Mouse (Mus musculus) forelimb bud, embryonic 11.5 days (tissue): Measurements from ENCODE around the gene Selenof.

ENCODE experiments used
- DNase-seq: peaks from one replicate; pipeline ENCODE4 v3.0.0-alpha.2; 2012; ENCODE audit warnings: low read depth, low spot score

Gene Selenof

DNA sequence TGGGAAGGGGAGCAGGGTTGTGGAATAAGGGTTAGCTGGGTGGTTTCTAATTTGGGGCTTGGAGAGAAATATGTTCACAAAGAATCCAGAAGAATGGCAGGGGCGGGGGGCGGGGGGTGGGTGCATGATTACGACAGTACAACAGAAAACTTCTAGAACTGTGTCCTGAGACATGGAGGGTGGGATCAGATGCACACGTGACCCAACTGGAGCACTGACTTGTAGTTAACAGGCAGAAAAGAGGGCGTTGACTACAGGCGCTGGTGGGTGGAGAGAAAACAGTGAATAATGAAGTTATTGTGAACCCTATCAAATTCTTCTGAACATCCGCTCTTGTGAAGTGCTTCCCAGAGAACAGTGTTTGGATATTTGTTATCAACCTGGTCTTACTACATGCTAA, 6.2 kb upstream of the Selenof start:
- no peak for DNase-seq

DNA sequence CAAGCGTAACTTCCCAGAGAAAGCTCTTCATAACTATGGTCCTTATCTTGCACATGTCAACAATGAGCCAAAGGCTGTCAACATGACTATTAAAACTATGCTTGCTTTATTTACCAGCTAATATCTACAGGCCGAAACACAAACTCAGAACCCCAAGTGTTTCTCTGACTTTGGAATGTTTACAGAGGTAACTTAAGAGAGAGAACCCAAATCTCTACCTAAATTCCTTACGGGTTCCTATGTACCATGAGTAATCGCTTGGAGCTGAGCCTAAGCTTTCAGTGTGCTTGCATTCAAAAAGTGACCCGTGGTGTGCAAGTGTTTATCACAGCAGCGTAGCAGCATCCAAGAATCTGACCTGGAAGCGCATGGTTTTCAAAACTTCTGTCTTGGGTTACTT, 4.9 kb upstream of the Selenof start:
- DNase-seq = no peak

DNA sequence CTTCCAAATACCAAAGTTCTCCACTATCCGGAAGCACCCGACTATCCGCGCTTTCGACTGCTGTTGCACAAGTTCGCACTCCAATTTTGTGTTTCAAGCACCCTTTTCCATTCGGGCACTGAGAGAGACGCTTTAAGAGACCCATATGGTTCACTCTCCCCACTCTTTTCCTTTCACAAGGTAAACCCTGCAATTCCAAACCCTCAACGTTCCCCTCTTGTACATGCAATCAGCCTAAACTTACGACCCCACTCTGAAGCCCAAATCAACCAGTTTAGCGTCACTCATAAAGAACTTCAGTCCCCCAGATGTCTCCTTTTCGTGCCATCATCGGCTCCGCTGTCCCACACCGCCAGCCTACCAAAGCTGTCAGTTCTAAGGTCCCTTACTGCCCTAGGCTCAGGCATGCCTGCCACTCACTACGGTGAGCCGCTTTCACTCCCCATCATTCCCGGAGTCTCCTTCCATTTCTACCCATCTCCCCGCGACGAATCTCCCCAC, 1.2 kb upstream of the Selenof start:
- DNase-seq = peak; percentile 10

DNA sequence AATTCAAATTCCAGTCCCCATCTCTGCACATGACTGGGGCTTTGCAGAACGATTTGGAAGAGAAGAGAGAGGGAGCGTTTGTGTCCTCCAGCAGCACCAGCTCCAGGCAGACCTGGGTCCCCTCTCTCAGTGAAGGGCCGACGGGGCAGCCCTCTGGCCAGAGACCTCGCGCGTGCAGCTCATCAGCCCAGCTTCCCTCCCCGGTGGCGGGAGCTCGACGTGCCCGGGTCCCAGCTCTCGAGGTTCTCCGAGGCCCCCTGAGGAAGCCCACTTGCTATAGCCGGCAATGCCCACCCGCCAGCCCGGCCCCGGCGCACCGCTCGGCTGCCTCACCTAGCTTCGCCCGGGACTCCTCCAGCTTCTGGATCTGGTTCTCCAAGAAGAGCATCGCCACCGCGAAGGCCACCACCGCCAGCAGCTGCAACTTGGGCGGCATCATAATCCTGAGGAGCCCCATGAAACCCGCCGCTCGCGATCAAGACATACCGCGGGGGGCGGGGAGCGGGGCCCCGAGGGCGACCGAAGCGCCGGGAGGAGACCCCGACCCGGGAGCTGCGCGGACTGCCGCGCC, 618 bp upstream of the Selenof start:
- peak; percentile 28 for DNase-seq

GRCm38 (mm10) chr3:144570816-144571487, 848 bp downstream of the Selenof start:
- no peak for DNase-seq

DNA sequence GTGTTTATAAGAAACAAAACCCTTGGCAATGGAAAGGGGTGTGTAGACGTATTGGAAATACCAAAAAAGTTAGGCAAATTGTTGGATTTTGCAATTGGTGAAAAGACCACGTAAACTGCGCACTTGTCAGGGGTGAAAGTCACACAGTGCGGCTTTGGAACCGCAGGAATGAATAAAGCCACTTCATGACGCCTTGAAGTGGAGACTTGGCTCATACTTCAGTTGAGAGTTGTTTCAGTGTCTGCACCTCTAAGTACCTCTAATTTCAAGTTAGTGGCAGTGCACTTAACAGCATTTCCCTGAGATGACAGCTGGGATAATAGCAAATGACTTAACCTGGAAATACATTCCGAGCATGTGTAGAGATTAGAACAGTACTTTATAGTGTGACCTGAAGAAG, 4.2 kb downstream of the Selenof start:
- no peak for DNase-seq

GRCm38 (mm10) chr3:144577366-144578340, 7.5 kb downstream of the Selenof start:
- no peak for DNase-seq

DNA sequence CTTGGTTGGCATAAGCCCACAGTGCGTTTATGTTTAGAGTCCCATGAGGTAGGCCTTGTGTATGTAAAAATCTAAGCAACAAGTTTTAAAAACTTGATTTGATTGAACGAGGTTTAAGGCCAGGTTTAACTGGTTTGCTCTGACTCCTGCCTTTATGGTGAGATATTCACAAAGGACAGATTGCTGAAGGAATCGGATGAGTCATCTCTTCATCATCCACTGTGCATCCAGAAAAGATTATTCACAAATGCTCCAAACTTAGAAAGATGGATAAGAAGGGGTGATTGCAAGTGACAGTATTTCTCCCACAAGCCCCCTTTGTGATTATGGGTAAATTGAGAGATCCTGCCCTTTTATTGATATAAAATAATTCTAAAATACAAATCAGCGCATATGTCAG, 8.8 kb downstream of the Selenof start:
- no peak for DNase-seq

- DNase-seq = no peak
Observed at GRCm38 (mm10) chr3:144579796-144580195, 9.7 kb downstream of the Selenof start.

- DNase-seq = no peak
Observed at GRCm38 (mm10) chr3:144580281-144580680, 10.2 kb downstream of the Selenof start.

DNA sequence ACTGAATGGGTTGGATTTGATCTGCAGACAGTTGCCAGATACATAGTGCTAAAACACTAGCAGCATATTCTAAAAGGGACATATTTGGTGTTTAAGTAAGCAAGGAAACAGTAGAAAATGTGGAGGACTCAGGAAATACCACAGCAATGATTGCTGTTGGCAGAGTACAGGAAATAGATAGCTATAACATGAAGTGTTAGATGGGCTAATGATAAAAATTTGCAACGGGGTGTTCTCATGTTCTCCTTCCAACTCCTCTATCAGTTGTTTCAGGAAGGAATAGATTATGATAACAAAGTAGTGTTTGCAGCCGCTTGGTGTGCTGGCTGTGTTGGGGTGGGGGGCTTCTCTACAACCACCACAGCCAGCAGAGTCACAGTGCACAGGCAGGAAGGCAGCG, 11.7 kb downstream of the Selenof start:
- DNase-seq = no peak

GRCm38 (mm10) chr3:144582306-144582705, 12.2 kb downstream of the Selenof start:
- DNase-seq = no peak

DNA sequence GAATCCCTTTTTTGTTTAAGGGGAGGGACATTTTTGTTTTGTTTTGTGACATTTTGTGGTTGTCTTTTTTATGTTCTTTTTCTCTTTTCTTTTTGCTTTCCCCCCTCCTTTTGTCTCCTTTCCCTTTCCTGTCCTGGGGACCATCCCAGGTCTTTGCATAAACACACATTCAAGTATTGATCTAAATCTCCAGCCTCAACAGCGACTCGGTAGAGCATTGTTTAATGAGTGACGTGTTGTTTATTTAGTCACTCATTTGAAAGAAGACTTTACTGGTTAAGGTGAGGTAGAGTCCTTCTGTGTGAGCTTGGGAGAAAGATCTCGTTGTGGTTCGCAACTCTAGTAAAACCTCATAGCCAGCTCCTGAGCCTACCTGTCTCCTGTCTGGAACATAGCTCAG, 13.7 kb downstream of the Selenof start:
- DNase-seq = no peak

- no peak for DNase-seq
Observed at GRCm38 (mm10) chr3:144584789-144585553, 14.9 kb downstream of the Selenof start.

DNA sequence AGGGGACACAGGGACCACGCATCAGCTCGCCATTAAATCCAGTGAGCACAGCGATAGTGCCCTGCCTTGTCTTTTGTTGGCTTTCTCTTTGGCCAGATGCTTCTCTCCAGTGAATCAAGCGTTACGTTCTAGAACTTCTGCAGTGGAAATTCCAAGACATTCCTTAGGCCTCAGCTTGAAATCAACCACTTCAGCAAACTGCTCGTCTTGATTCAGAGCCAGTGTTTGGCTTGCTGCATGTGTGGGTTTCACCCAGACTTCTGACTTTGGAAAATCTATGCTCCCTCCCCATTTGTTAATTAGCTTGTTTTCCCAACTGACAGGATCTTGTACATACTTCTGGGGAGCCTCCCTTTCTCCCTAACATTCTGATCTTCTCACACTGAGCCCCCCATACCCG, 16.6 kb downstream of the Selenof start:
- DNase-seq = no peak

GRCm38 (mm10) chr3:144589189-144589890, 19.2 kb downstream of the Selenof start:
- DNase-seq = no peak

DNA sequence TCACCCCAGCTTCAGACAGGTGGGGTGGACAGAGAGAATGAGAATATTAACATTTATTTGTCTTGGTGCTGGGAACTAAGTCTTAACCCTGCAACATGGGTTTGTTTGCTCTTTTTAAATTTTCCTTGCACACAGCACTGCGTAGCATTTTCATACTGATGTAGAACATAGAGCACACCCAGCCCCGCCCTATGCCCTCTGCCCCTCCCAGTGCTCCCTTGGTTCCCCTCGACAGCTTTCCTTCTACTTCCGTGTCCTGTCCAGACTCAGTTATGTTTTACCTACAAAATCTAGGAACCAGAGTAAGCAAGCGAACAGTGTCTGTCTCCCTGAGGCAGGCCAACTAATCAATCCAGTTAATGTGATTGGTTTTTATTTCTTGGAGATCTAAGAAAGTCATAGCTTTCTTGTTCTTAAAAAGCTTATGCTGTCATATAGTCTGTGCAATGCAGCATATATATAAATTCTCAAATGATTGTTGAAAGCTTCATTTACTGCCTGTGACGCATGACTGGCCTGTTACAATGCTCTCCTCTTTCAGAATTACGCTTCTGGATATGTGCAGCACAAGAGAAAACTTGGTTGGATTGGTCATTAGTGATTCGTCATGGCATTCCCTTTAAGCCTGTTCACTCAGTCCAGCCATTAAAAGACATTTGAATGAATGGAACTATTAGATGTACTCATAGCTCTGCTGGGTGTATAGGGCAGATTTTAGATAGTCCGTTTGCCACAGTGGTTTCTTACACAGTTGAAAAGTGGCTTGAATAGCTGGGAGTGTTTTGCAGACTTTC, 23.1 kb downstream of the Selenof start:
- DNase-seq = no peak

DNA sequence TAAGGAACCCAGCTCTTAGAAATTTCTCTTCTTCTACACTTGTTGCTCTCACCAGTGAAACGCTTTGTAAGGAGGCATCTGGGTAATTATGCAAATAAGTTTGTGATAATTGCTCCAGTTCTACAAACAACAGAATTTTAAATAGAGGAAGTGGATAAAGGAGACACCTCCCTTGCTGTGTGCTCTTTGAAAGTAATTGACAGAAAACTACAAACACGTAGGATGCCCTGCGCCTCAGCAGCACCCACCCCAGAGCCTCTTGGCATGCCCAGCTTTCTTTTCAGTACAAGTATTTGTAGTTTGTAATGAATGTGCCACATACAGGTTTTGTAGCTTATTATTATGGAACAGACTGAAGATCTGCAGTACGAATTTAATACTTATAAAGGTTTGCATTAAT, 27.0 kb downstream of the Selenof start:
- DNase-seq = no peak

GRCm38 (mm10) chr3:144597790-144598467, 27.8 kb downstream of the Selenof start:
- DNase-seq = no peak

- DNase-seq = no peak
Observed at GRCm38 (mm10) chr3:144602413-144602812, 32.3 kb downstream of the Selenof start.
